Mouse (Mus musculus): ENCODE data around the gene Cep83. TPM values are rescaled to one million over a fixed set of nuclear protein-coding genes. Genes with fewer than 3 reads are reported as not detected.

The Cep83 gene
- total and polyA plus RNA-seq, 3 experiments, result 23.9 to 231 (median 25.9) TPM

DNA sequence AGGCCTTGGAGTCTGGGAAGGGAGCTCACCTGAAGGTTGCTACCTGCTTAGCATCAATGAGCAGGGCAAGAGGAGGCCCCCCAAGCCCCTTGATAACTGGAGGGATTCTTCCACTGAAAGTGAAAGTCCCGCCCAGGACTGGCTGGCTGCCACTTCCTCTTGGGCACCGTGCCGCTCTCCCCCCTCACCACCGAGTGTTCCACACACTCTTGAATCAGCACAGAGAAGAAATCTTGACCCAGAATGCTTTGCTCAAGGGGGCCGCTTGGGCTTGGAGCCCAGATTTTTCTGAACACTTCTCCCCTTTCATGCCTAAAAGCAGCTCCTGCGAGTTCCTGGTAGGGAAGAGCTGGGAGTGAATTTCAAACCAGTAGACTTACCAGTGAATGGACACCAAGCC, 141.0 kb downstream of the Cep83 start (continued):
- TF ChIP-seq GABPA (IDR thresholded peaks at IDR 0.05; ENCODE audit: low read depth, low read length) (no peak), MYC (IDR thresholded peaks at IDR 0.05; ENCODE audit: low read depth, low read length) (no peak), POLR2AphosphoS5 (IDR thresholded peaks at IDR 0.05; ENCODE audit: borderline replicate concordance, low read depth, low read length) (no peak)

DNA sequence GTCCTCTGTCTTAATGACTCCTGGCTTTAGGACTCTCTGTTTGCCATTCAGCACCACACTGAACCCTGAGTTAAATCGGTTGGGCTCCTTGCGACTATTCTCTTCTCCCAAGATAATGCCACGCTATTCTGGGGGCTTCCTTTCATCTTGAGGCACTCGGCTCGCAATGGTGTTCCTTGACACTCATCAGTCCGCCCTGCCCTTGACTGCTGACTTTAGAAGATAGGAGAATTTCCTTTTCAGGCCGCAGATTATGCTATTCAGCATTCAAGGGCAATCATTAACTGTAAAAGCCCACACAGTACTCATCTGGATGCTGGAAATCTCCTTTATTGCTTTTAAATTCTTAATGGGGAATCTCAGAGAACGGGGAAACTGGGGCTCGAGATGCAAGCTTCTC, 147.4 kb downstream of the Cep83 start:
- no peaks in the 10 kb centered on the region for H3K4me1 ChIP-seq (ENCODE audit: control insufficient read depth in 1 of 2, insufficient read depth in 2 of 2, low read length in 2 of 2)
- no peak overlapping the region for H3K4me3 ChIP-seq (ENCODE audit: control insufficient read depth in 1 of 2, insufficient read depth in 1 of 2, low read depth in 2 of 2, low read length in 2 of 2)
- no peak overlapping the region for H3K27ac ChIP-seq (ENCODE audit: control insufficient read depth, low read depth, low read length)
- no peak for TF ChIP-seq GATA1 (IDR thresholded peaks at IDR 0.05; ENCODE audit: low read depth, low read length)
- no peak for TF ChIP-seq UBTF (IDR thresholded peaks at IDR 0.05; ENCODE audit: borderline replicate concordance, insufficient read depth, low read depth, low read length)
- TF ChIP-seq CTCF (IDR thresholded peaks at IDR 0.05 in 2 of 3, conservative IDR thresholded peaks at IDR 0.05 in 1 of 3; ENCODE audit: control insufficient read depth in 1 of 3, insufficient read depth in 1 of 3, low read depth in 2 of 3, low read length in 3 of 3, poor library complexity in 1 of 3, severe bottlenecking in 1 of 3), result no peak
- TF ChIP-seq KAT2A (conservative IDR thresholded peaks at IDR 0.05; ENCODE audit: low read depth, low read length), result no peak
- H3K27me3 ChIP-seq (ENCODE audit: control insufficient read depth in 1 of 2, insufficient read depth in 2 of 2, low read length in 2 of 2), result no peaks in the 10 kb centered on the region
- H3K9ac ChIP-seq (ENCODE audit: control insufficient read depth, low read depth, low read length, poor library complexity, severe bottlenecking), result no peak overlapping the region
- H3K9me3 ChIP-seq (replicated peaks; ENCODE audit: insufficient read depth, low read length), result no peaks in the 10 kb centered on the region
- H3K36me3 ChIP-seq (ENCODE audit: control insufficient read depth in 1 of 2, insufficient read depth in 2 of 2, low read length in 2 of 2), result peaks cover 0 to 22% of the 10 kb centered on the region in 2 experiments; a peak in 2 of 4 replicates
- DNase-seq (ENCODE audit: low read depth, low spot score), result no peak
- H3K79me2 ChIP-seq (ENCODE audit: control insufficient read depth, insufficient read depth, low read length, poor library complexity), result no peaks in the 10 kb centered on the region

All from MEL (cell line).